Mouse (Mus musculus) kidney, adult 2 months (tissue): ENCODE measurements around the gene Zfp61. TPM values are rescaled to one million over a fixed set of nuclear protein-coding genes. Genes with fewer than 3 reads are reported as not detected.

Experiments used
- DNase-seq: peaks from one replicate; pipeline ENCODE4 v3.0.0; 2021
- H3K27ac ChIP-seq: fragments of 200-500 bp; 2 replicates; pipeline ENCODE4 v1.5.1; 2012; ENCODE audit warnings: low read depth, low read length, control low read depth, inconsistent platforms; ENCODE audit not compliant: insufficient read depth
- H3K27me3 ChIP-seq: fragments of 200-500 bp; replicated peaks from 2 replicates; pipeline ENCODE4 v1.6.1; 2012; ENCODE audit warnings: mild to moderate bottlenecking, moderate library complexity, low read length, inconsistent platforms; ENCODE audit not compliant: control insufficient read depth, insufficient read depth
- H3K36me3 ChIP-seq: fragments of 200-500 bp; 2 replicates; pipeline ENCODE4 v1.6.1; 2012; ENCODE audit warnings: mild to moderate bottlenecking, moderate library complexity, low read length, inconsistent platforms; ENCODE audit not compliant: control insufficient read depth, insufficient read depth
- H3K4me1 ChIP-seq: fragments of 200-500 bp; 2 replicates; pipeline ENCODE4 v1.6.1; 2011; ENCODE audit warnings: low read length; ENCODE audit not compliant: control insufficient read depth, insufficient read depth
- H3K4me3 ChIP-seq: fragments of 200-500 bp; 2 replicates; pipeline ENCODE4 v1.5.1; 2011; ENCODE audit warnings: mild to moderate bottlenecking, low read depth, low read length, control low read depth; ENCODE audit not compliant: insufficient read depth
- CTCF ChIP-seq: fragments of 200-500 bp; conservative IDR thresholded peaks from 2 replicates; pipeline ENCODE4 v1.5.1; 2011; ENCODE audit warnings: low read depth, mild to moderate bottlenecking, control low read depth, low read length, moderate library complexity, mixed read lengths; ENCODE audit not compliant: insufficient read depth, insufficient read length
- POLR2A ChIP-seq: fragments of 200-500 bp; IDR thresholded peaks from one replicate; pipeline ENCODE4 v1.6.1; 2011; ENCODE audit warnings: low read depth, low read length, control low read depth
- WGBS: fragments of 180-500 bp; shearing (Covaris S2); methylation state at CpG from one replicate; pipeline ENCODE4 v1.1.7; 2018; 5-methylcytosine and 5-hydroxymethylcytosine counted together
- polyA plus RNA-seq: library from polyadenylated mRNA; depleted of rRNA; stranded (reverse); fragments of >200 nt; gene quantifications from 2 replicates; pipeline ENCODE4 v1.2.3, GENCODE M21; 2012

Zfp61 gene
- polyA plus RNA-seq, 1 experiment: 4.3 TPM

DNA sequence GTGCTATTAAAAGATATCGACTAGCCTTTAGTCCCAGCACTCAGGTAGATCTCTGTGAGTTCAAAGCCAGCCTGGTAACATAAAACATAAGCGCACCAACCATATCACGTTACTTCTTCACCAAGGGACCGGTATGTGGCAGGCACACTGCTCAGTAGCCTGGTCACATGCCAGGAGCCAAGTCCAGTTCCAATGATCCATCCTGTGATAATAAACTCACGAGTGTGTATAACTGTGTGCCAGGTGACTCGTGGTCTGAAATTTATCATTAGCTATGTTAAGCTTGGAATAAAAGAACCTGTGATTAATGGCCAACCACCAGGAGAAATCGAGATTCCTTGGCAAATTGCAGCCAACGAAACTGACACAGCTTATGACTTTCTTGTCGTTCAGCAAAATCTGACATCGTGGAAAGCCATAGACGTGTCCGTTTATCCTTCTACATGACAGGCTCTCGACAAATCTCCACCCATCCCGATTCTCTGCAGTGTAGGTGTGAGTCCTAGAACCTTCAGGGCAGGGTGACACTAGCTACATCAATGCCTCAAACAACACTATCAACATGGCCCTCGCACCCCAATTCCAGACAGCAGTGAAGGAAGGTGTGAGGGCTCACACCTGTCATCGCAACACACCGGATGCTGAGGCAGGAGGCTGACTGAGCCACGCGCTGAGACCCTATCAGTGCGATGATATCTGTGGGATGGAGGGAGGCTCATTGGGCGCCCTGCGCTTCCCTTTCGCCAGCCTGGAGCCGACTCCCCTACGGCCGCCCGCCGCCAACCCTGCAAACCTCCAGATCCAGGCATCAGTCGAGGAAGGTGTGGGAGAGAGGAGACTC, 14.9 kb upstream of the Zfp61 start:
- Histone ChIP-seq H3K4me1 (peaks cover 6% of the 10 kb centered on the region; the same call in 1 of the 2 replicates), H3K36me3 (no peaks in the 10 kb centered on the region), H3K27ac (no peak overlapping the region; the same call in 1 of the 2 replicates), H3K27me3 (no peaks in the 10 kb centered on the region), H3K4me3 (peak overlapping the region; percentile 65)
- peak; percentile 59 for DNase-seq
- TF ChIP-seq CTCF: no peak
- TF ChIP-seq POLR2A: no peak
- 14% methylated on average over 29 of the region's 29 CpGs for WGBS

DNA sequence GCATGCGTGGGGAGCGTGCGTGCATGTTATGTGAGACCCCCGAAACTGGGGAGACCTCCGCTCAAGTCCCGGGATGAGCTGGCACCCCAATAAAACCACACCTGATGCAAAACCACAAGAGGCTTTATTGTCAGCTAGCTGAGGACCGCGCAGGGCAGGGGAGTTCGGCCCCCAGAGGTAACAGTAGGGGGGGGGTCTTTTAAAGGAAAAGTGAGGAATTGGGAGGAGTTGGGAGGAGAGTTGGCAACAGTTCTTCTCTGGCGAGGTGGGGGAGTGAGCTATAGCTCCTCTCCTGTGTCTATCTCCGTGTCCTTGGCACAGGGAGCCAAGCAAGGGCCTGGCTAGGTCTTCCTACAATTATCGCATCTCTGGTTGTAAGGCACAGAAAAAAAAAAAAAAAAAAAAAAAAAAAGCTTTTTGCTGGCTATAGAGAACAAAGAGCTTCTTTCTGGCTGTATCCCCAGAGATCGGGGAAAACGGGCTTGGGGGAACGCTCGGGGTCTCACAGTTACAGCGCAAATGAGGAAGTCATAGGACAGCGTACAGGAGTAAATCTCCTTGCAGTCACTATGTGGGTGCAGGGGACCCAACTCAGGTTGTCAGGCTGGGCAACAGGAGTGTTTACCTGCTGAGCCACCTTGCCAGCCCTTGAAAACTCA, 1.1 kb downstream of the Zfp61 start:
- peaks cover 3% of the 10 kb centered on the region; the same call in 1 of the 2 replicates for H3K4me1 ChIP-seq
- WGBS: 8% methylated on average over 18 of the region's 18 CpGs
- no peak for DNase-seq
- no peaks in the 10 kb centered on the region for H3K36me3 ChIP-seq
- H3K27me3 ChIP-seq: no peaks in the 10 kb centered on the region
- H3K27ac ChIP-seq: no peak overlapping the region
- TF ChIP-seq POLR2A (no peak), CTCF (no peak)
- H3K4me3 ChIP-seq: peak overlapping the region; percentile 41

DNA sequence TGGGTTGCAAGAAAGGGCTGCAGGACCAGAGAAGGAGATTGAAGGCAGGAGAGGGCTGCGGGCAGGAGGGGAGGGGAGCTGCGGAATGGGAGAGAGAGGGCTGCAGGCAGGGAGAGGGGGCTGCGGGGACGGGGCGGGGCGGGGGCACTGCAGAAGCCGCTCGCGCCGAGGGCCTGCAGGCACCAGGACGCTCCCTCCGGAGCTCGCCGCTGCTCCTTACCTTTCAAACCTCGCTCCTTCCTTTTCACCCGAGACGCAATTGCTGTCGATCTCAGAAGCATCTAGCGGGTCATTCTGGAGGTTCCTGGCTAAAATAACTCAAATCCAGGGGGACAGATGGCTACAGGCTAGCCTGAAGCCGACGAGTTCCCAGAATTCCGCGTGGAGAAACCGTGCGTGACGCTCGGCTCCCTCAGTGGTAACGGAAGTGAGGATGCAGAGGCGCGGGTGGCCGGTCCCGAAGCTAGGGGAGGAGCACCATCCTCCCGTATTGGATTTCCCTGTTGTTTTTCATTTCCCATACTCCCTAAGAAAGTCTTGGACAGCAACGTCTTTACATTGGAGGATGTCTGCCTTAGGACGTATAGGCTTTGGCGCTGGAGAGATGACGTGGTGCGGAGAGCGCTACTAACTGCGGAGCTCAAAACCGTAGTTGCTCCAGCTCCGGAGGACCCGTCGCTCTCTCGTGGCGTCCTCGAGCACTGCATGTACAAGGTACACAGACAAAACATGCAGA, 1.9 kb downstream of the Zfp61 start:
- Histone ChIP-seq H3K4me3 (peak overlapping the region; percentile 81), H3K36me3 (no peaks in the 10 kb centered on the region), H3K27me3 (no peaks in the 10 kb centered on the region), H3K27ac (peak overlapping the region; percentile 13; the same call in 1 of the 2 replicates), H3K4me1 (peaks cover 3% of the 10 kb centered on the region; the same call in 1 of the 2 replicates)
- TF ChIP-seq CTCF (peak; percentile 52), POLR2A (no peak)
- WGBS: under 1% methylated on average over 46 of the region's 47 CpGs
- peak; percentile 76 for DNase-seq

DNA sequence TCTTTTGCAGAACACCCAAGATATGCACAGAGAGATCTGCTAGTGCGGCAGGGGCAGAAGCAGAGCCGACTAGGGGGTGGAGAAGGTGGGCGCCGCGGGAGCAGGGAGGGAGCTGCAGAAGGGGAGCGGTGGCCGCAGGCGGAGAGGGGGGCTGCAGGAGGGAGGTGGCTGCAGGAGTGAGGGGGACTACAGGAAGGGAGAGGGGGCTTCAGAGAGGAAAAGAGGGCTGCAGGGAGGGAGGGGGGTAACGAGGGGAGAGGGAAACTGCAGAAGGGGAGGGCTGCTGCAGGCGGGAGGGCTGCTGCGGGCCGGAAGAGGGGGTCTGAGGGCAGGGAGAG, 2.4 kb downstream of the Zfp61 start:
- H3K4me3 ChIP-seq: peak overlapping the region; percentile 81
- H3K36me3 ChIP-seq: 0 out of 2 replicates have a peak, but pooled peaks cover 1% of the 10 kb centered on the region
- WGBS: 2% methylated on average over 11 of the region's 12 CpGs
- no peaks in the 10 kb centered on the region for H3K27me3 ChIP-seq
- no peak for DNase-seq
- no peak overlapping the region for H3K27ac ChIP-seq
- TF ChIP-seq POLR2A: no peak
- TF ChIP-seq CTCF: no peak
- H3K4me1 ChIP-seq: peaks cover 3% of the 10 kb centered on the region; the same call in 1 of the 2 replicates

DNA sequence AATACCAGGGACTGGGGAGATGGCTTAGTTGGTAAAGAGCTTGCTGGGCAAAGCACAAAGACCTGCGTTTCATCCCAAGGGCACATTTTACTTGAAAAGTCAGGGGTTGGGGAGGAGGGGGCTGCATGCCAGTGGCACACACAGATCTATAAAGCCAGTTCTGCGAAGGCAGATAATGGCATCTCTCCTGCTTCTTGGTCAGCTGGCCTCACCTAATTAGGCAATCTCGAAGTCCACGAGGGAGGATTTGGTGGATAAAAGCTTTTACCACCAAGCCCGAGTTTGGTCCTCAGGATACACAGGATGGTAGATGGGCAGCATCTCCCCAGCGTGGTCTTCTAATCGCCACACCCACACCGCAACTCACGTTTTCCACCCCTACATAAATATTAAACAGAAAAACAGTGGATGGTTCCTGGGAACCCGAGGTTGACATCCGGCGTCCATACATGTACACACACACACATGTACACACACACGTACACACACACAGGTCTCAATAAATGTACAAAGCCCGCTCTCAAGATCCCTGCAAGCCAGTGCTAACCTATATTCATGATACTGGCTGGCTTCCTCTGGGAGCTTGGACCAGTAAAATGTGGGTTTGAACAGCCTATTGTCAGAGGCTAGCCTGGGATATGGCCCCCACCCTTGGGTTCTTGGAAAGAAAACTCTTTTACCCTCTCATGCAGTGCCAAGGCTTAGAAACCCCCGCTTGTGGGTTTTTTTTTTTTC, 3.5 kb downstream of the Zfp61 start:
- H3K27ac ChIP-seq: no peak overlapping the region
- H3K36me3 ChIP-seq: 0 out of 2 replicates have a peak, but pooled peaks cover 3% of the 10 kb centered on the region
- peaks cover 3% of the 10 kb centered on the region; the same call in 1 of the 2 replicates for H3K4me1 ChIP-seq
- no peak overlapping the region for H3K4me3 ChIP-seq
- no peaks in the 10 kb centered on the region for H3K27me3 ChIP-seq
- no peak for DNase-seq
- TF ChIP-seq POLR2A (no peak), CTCF (no peak)
- WGBS: 94% methylated on average over 15 of the region's 15 CpGs

DNA sequence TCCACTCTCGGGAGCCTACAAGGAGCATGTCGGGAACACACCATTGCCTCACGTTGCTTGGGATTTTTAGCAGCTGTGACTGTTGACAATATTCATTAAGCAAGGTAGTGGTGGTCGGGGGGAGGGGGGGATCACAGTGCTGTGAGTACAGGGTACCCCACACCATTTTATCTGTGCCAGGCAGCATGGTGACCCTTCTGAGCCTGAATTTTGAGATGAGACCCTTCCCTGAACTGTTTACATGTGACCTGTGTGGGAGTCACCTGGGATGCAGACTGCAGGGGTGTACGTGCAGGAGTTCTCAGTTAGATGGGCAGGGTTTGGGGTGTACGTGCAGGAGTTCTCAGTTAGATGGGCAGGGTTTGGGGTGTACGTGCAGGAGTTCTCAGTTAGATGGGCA, 4.6 kb downstream of the Zfp61 start:
- no peak overlapping the region for H3K27ac ChIP-seq
- TF ChIP-seq POLR2A: no peak
- no peak for TF ChIP-seq CTCF
- DNase-seq: no peak
- peaks cover 3% of the 10 kb centered on the region; the same call in 1 of the 2 replicates for H3K4me1 ChIP-seq
- WGBS: 94% methylated on average over 7 of the region's 7 CpGs
- no peaks in the 10 kb centered on the region for H3K27me3 ChIP-seq
- peaks cover 3% of the 10 kb centered on the region; the same call in 1 of the 2 replicates for H3K36me3 ChIP-seq
- no peak overlapping the region for H3K4me3 ChIP-seq
